Comparison of ENCODE assay signal across 8 mouse cellular contexts in the genomic region with DNA sequence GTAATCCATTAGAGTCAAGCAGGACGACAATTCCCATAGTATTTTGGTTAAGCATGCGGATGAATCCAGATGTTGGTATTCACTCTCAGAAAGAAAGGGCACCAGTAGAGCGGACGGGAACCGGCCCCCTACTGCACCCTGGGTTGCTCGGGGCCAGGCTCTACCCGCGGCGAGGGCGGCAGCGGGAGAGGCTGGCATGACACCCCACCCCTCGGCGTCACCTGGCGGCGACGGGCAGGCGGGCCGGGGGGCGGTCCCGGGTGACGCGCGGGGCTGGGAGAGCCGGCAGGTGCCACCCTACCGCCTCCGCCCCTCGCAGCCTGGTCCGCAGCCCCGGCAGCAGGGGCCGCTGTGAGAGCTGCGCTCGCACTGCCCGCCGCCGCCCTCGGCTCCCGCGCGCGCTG. TPM values are rescaled to one million over a fixed set of nuclear protein-coding genes. Genes with fewer than 3 reads are reported as not detected.
DNase-seq lines count a peak whose midpoint lies in the region; ATAC-seq and TF ChIP-seq lines count a peak whose summit lies in the region.

A gene (plus strand): TSS at position 324 of the 404 bp plus-strand sequence.

- no peaks in the 10 kb centered on the region for H3K36me3 ChIP-seq in CH12.LX (replicated peaks in 1 of 2; ENCODE audit: control insufficient read depth in 1 of 2, insufficient read depth in 1 of 2, low read length in 1 of 2)
- H3K36me3 ChIP-seq in forebrain, embryonic 12.5 days (replicated peaks) = no peaks in the 10 kb centered on the region
- no peaks in the 10 kb centered on the region for H3K36me3 ChIP-seq in liver, postnatal 0 days (replicated peaks; ENCODE audit: insufficient read depth, low read length)
- no peaks in the 10 kb centered on the region for H3K36me3 ChIP-seq in neural tube, embryonic 15.5 days

- H3K4me1 ChIP-seq in CH12.LX (ENCODE audit: control insufficient read depth in 1 of 2, insufficient read depth in 2 of 2) = peaks cover 13 to 41% of the 10 kb centered on the region in 2 experiments
- peaks cover 9% of the 10 kb centered on the region for H3K4me1 ChIP-seq in forebrain, embryonic 12.5 days
- H3K4me1 ChIP-seq in liver, postnatal 0 days (ENCODE audit: insufficient read depth) = peaks cover 15% of the 10 kb centered on the region
- H3K4me1 ChIP-seq in neural tube, embryonic 15.5 days = 0 out of 2 replicates have a peak, but pooled peaks cover 8% of the 10 kb centered on the region

- H3K27ac ChIP-seq in CH12.LX (ENCODE audit: insufficient read depth, low read depth) = peak within 1 kb of the TSS; percentile 97
- no peak within 1 kb of the TSS for H3K27ac ChIP-seq in forebrain, embryonic 12.5 days
- peak within 1 kb of the TSS; percentile 45; the same call in 1 of the 2 replicates for H3K27ac ChIP-seq in liver, postnatal 0 days (ENCODE audit: low read depth)
- no peak within 1 kb of the TSS for H3K27ac ChIP-seq in neural tube, embryonic 15.5 days (replicated peaks)

- ATAC-seq in forebrain, embryonic 12.5 days (ENCODE audit: low FRiP score) = peak; percentile 90
- ATAC-seq in liver, postnatal 0 days = peak; percentile 98
- ATAC-seq in neural tube, embryonic 15.5 days (ENCODE audit: low FRiP score) = peak; percentile 94

- peak in 1 of 2 experiments; percentile 60; a peak in 2 of 4 replicates for TF ChIP-seq CTCF in CH12.LX (conservative IDR thresholded peaks at IDR 0.05 in 1 of 2, IDR thresholded peaks at IDR 0.05 in 1 of 2; ENCODE audit: low read depth in 2 of 2, low read length in 2 of 2)
- TF ChIP-seq CTCF in liver, postnatal 0 days (IDR thresholded peaks at IDR 0.05; ENCODE audit: low read depth) = peak; percentile 36

- intact Hi-C loops in heart, postnatal 14 days (cut with DNase I) = loop anchor here (5.0 kb wide), 1 partner anchor 113 kb away; no protein-coding TSS in a partner anchor

- peaks cover 5% of the 10 kb centered on the region for H3K79me2 ChIP-seq in CH12.LX (replicated peaks; ENCODE audit: control insufficient read depth, extremely low read depth, insufficient read depth, poor library complexity, severe bottlenecking)

- H3K27me3 ChIP-seq in CH12.LX (replicated peaks) = no peaks in the 10 kb centered on the region
- peaks cover 53% of the 10 kb centered on the region for H3K27me3 ChIP-seq in forebrain, embryonic 12.5 days
- H3K27me3 ChIP-seq in liver, postnatal 0 days (ENCODE audit: insufficient read depth, low read length) = peaks cover 10% of the 10 kb centered on the region
- peaks cover 32% of the 10 kb centered on the region for H3K27me3 ChIP-seq in neural tube, embryonic 15.5 days (replicated peaks)

- no peak for TF ChIP-seq EP300 in CH12.LX (IDR thresholded peaks at IDR 0.05; ENCODE audit: low read length)
- no peak for TF ChIP-seq EP300 in liver, postnatal 0 days (IDR thresholded peaks at IDR 0.05; ENCODE audit: low read depth)

- peak within 1 kb of the TSS; percentile 75 to 89 (median 81) for H3K4me3 ChIP-seq in CH12.LX (replicated peaks in 1 of 3; ENCODE audit: low read depth in 2 of 3, low read length in 2 of 3, poor library complexity in 1 of 3)
- H3K4me3 ChIP-seq in forebrain, embryonic 12.5 days (replicated peaks) = peak within 1 kb of the TSS; percentile 75
- peak within 1 kb of the TSS; percentile 78 for H3K4me3 ChIP-seq in liver, postnatal 0 days (ENCODE audit: low read depth, low read length)
- peak within 1 kb of the TSS; percentile 73 for H3K4me3 ChIP-seq in neural tube, embryonic 15.5 days (replicated peaks)

- TF ChIP-seq POLR2A in CH12.LX (IDR thresholded peaks at IDR 0.05; ENCODE audit: low read depth, low read length) = peak; percentile 88

- H3K9ac ChIP-seq in CH12.LX (ENCODE audit: insufficient read depth, low read depth) = peak within 1 kb of the TSS; percentile 82
- peak within 1 kb of the TSS; percentile 79 for H3K9ac ChIP-seq in forebrain, embryonic 12.5 days
- H3K9ac ChIP-seq in liver, postnatal 0 days (replicated peaks) = peak within 1 kb of the TSS; percentile 69
- peak within 1 kb of the TSS; percentile 64 for H3K9ac ChIP-seq in neural tube, embryonic 15.5 days (replicated peaks)

- in situ Hi-C loops in CH12.LX (cut with MboI; ENCODE audit: low pct_ligation_motif_present, low pct_unique_long_range_greater_than_20kb, low sequenced_read_pairs) = loop anchor here (5.0 kb wide), 1 partner anchor 103 kb away; a partner anchor contains a TSS

- dilution Hi-C loops in CH12.LX (cut with MboI; ENCODE audit: extremely low pct_ligation_motif_present, extremely low pct_unique_long_range_greater_than_20kb, low sequenced_read_pairs) = no loop called here

- H3K4me2 ChIP-seq in CH12.LX (ENCODE audit: insufficient read depth, low read depth, poor library complexity, severe bottlenecking) = peak within 1 kb of the TSS; percentile 97
- H3K4me2 ChIP-seq in forebrain, embryonic 12.5 days = peak within 1 kb of the TSS; percentile 99
- H3K4me2 ChIP-seq in liver, postnatal 0 days (ENCODE audit: low read depth, low read length) = peak within 1 kb of the TSS; percentile 92
- H3K4me2 ChIP-seq in neural tube, embryonic 15.5 days = peak within 1 kb of the TSS; percentile 100

- DNase-seq in CH12.LX (ENCODE audit: extremely low read depth) = peak; percentile 84
- DNase-seq in c-Kit-positive CD71-negative TER-119-negative erythroid progenitor cells, embryonic 14.5 days (ENCODE audit: low read depth) = peak; percentile 43
- DNase-seq in heart, postnatal 14 days = peak; percentile 66
- no peak for DNase-seq in large intestine, adult 2 months (ENCODE audit: low read depth, low spot score)
- peak; percentile 89 for DNase-seq in liver, postnatal 0 days
- peak; percentile 57 for DNase-seq in testis, postnatal 14 days (ENCODE audit: low spot score)

- no peaks in the 10 kb centered on the region for H3K9me3 ChIP-seq in CH12.LX (replicated peaks; ENCODE audit: low read length)
- no peaks in the 10 kb centered on the region for H3K9me3 ChIP-seq in forebrain, embryonic 12.5 days
- no peaks in the 10 kb centered on the region for H3K9me3 ChIP-seq in liver, postnatal 0 days (ENCODE audit: low read length)
- H3K9me3 ChIP-seq in neural tube, embryonic 15.5 days (replicated peaks) = no peaks in the 10 kb centered on the region

- 1% methylated on average over 40 of the region's 40 CpGs for WGBS in forebrain, embryonic 12.5 days
- WGBS in large intestine, adult 2 months = under 1% methylated on average over 30 of the region's 40 CpGs
- WGBS in liver, postnatal 0 days (ENCODE audit: insufficient replicate concordance) = 2% methylated on average over 29 of the region's 40 CpGs
- under 1% methylated on average over 35 of the region's 40 CpGs for WGBS in neural tube, embryonic 15.5 days

- TF ChIP-seq RAD21 in CH12.LX (IDR thresholded peaks at IDR 0.05; ENCODE audit: low read depth, low read length) = peak; percentile 24

TF ChIP-seq in CH12.LX, 34 proteins besides CTCF, POLR2A, EP300 and RAD21 (continues in another document):
- TF ChIP-seq ZMIZ1 (IDR thresholded peaks at IDR 0.05; ENCODE audit: low read depth, low read length) (peak; percentile 90), GABPA (IDR thresholded peaks at IDR 0.05; ENCODE audit: insufficient replicate concordance, low read depth, low read length) (no peak), RCOR1 (conservative IDR thresholded peaks at IDR 0.05; ENCODE audit: low read depth, low read length) (0 out of 2 replicates have a peak, but pooled peaks have one; percentile 26), PAX5 (IDR thresholded peaks at IDR 0.05; ENCODE audit: low read length) (no peak), MYC (IDR thresholded peaks at IDR 0.05; ENCODE audit: low read depth, low read length) (0 out of 2 replicates have a peak, but pooled peaks have one; percentile 8), NRF1 (IDR thresholded peaks at IDR 0.05; ENCODE audit: low read depth, low read length) (peak; percentile 42; the same call in 1 of the 2 replicates), NELFE (IDR thresholded peaks at IDR 0.05; ENCODE audit: low read depth, low read length) (peak; percentile 93), MXI1 (IDR thresholded peaks at IDR 0.05; ENCODE audit: low read depth, low read length) (peak; percentile 84), KAT2A (IDR thresholded peaks at IDR 0.05; ENCODE audit: insufficient replicate concordance, low read length) (0 out of 2 replicates have a peak, but pooled peaks have one; percentile 59), MAZ (IDR thresholded peaks at IDR 0.05; ENCODE audit: low read depth, low read length) (peak; percentile 68; the same call in 1 of the 2 replicates), IRF4 (IDR thresholded peaks at IDR 0.05; ENCODE audit: low read depth, low read length) (peak; percentile 65), POLR2AphosphoS2 (IDR thresholded peaks at IDR 0.05; ENCODE audit: low read depth, low read length) (peak; percentile 85), MAFK (IDR thresholded peaks at IDR 0.05; ENCODE audit: insufficient replicate concordance, low read length) (no peak), TBP (conservative IDR thresholded peaks at IDR 0.05; ENCODE audit: low read depth, low read length) (0 out of 2 replicates have a peak, but pooled peaks have one; percentile 45), SMC3 (IDR thresholded peaks at IDR 0.05; ENCODE audit: low read depth, low read length) (peak; percentile 38), ETS1 (conservative IDR thresholded peaks at IDR 0.05; ENCODE audit: low read depth, low read length) (no peak; the same call in 1 of the 2 replicates), ZNF384 (IDR thresholded peaks at IDR 0.05; ENCODE audit: low read depth, low read length) (no peak), JUND (conservative IDR thresholded peaks at IDR 0.05; ENCODE audit: low read depth, low read length) (no peak), SIN3A (IDR thresholded peaks at IDR 0.05; ENCODE audit: low read length) (peak; percentile 72), ELF1 (IDR thresholded peaks at IDR 0.05; ENCODE audit: low read depth, low read length) (peak; percentile 56), JUN (IDR thresholded peaks at IDR 0.05; ENCODE audit: insufficient read depth, low read depth, low read length) (no peak), TCF12 (IDR thresholded peaks at IDR 0.05; ENCODE audit: low read depth, low read length) (peak; percentile 90), E2F4 (IDR thresholded peaks at IDR 0.05; ENCODE audit: insufficient replicate concordance, low read depth, low read length) (no peak), ZKSCAN1 (IDR thresholded peaks at IDR 0.05; ENCODE audit: borderline replicate concordance, low read depth, low read length) (no peak)

RNA-seq across cellular contexts. Expression of the gene that starts here (rescaled TPM):
- 4.4 and 5.3 TPM in 2 replicates for total RNA-seq in CH12.LX (2012; rRNA removed)
- total RNA-seq in CH12.LX (2014; rRNA removed) = 8.3 and 8.6 TPM in 2 replicates
- polyA plus RNA-seq in CH12.LX (2012; ENCODE audit: insufficient read length, low read depth) = 11.6 and 11.9 TPM in 2 replicates
- 0.57 and 1.3 TPM in 2 replicates for polyA plus RNA-seq in forebrain, embryonic 12.5 days (2016; fragmentation: Nextera tagmentation; extraction: Ambion mirVana)
- total RNA-seq in heart, postnatal 14 days (2021) = under 1 TPM; 0.17 to 0.26 TPM
- 19.6 and 20.2 TPM in 2 replicates for polyA plus RNA-seq in large intestine, adult 2 months (2012; rRNA removed)
- 3.6 and 3.7 TPM in 2 replicates for polyA plus RNA-seq in liver, postnatal 0 days (2015; fragmentation: Nextera tagmentation; extraction: Ambion mirVana)
- polyA plus RNA-seq in neural tube, embryonic 15.5 days (2015; fragmentation: Nextera tagmentation; extraction: Ambion mirVana) = 2.0 and 4.0 TPM in 2 replicates

Comparison
In these comparisons a context has a peak if more than half of its experiments do, and no peak if none do; other contexts are left out.
1. RNA of the gene that starts here (total RNA-seq): 4.4 to 8.6 TPM in CH12.LX; 0.17 to 0.26 TPM in heart, postnatal 14 days; every median in the first group is over 4 times any median in the second.
2. Peak in DNase-seq in heart, postnatal 14 days; RNA of the gene not detected or under 1 TPM.
3. H3K27ac ChIP-seq: peak in CH12.LX (single experiment) and liver, postnatal 0 days (single experiment); none in forebrain, embryonic 12.5 days (single experiment) and neural tube, embryonic 15.5 days (single experiment).
4. Peak in every context shown above with its lines, with median percentiles within 50 percentile points of each other: H3K4me2 ChIP-seq, H3K4me3 ChIP-seq, H3K9ac ChIP-seq and ATAC-seq.